9 mouse cellular contexts compared by ENCODE assay signal in the genomic region with DNA sequence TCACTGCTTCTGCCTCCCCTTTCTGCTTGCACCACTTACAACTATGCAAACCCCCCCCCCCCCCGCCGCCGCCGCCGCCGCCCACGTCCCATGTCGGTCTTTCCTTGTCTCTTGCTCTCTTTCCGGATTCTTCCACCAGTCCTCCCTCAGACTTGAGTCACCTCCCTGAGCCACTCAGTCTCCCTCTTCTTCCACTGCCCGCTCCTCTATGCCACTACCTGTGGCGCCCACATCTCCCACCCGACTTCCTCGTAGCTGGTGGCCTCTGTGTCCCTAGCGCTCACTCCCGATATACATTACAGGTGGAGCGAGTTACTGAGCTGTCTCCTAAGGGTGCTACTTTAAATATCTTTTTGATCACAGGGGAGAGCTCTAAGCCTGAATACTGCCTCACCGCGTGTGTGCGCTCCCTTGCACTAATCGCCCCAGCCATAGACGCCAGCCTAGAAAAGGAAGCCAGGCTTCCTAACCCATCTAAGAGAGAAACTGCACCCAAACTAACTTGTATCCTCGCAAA. TPM values are rescaled to one million over a fixed set of nuclear protein-coding genes. Genes with fewer than 3 reads are reported as not detected.
DNase-seq lines count a peak whose midpoint lies in the region; ATAC-seq and TF ChIP-seq lines count a peak whose summit lies in the region.
"Had no signal": no experiment of that assay in that cellular context is flagged by ENCODE, and none has a peak within 500 bp of the region (broad histone marks: within the 10 kb centered on the region; RNA-seq: fewer than 3 reads in every experiment).

No protein-coding gene starts in this region.

- peak overlapping the region; percentile 49 for H3K4me3 ChIP-seq in heart, embryonic 10.5 days
- H3K4me3 ChIP-seq in limb, embryonic 11.5 days (ENCODE audit: low read depth, low read length) = peak overlapping the region; percentile 14
- peak overlapping the region; percentile 38 for H3K4me3 ChIP-seq in olfactory bulb, adult 2 months (ENCODE audit: insufficient read depth, low read depth, low read length)

- TF ChIP-seq POLR2A in olfactory bulb, adult 2 months (IDR thresholded peaks at IDR 0.05; ENCODE audit: insufficient read depth, low read depth, low read length) = no peak

- ATAC-seq in limb, embryonic 11.5 days (ENCODE audit: insufficient number of reproducible peaks, low FRiP score, low TSS enrichment, low read depth) = no peak
- ATAC-seq: Patski had no signal

- peaks cover 76% of the 10 kb centered on the region for H3K27me3 ChIP-seq in heart, embryonic 10.5 days (ENCODE audit: insufficient read depth, poor library complexity, severe bottlenecking)
- peaks cover 42% of the 10 kb centered on the region for H3K27me3 ChIP-seq in limb, embryonic 11.5 days (ENCODE audit: control insufficient read depth, insufficient read depth, low read length)
- H3K27me3 ChIP-seq: Patski had no signal

- WGBS in heart, embryonic 10.5 days = under 1% methylated on average over 16 of the region's 22 CpGs
- WGBS in limb, embryonic 11.5 days = under 1% methylated on average over 20 of the region's 22 CpGs
- 6% methylated on average over 18 of the region's 22 CpGs for WGBS in olfactory bulb, adult 2 months

- no peaks in the 10 kb centered on the region for H3K36me3 ChIP-seq in heart, embryonic 10.5 days
- no peaks in the 10 kb centered on the region for H3K36me3 ChIP-seq in limb, embryonic 11.5 days (ENCODE audit: control insufficient read depth, insufficient read depth, low read length)

- no peak overlapping the region for H3K27ac ChIP-seq in heart, embryonic 10.5 days
- H3K27ac ChIP-seq in limb, embryonic 11.5 days (replicated peaks; ENCODE audit: low read depth, low read length) = no peak overlapping the region
- no peak overlapping the region for H3K27ac ChIP-seq in olfactory bulb, adult 2 months (ENCODE audit: insufficient read depth, low read depth, low read length)

- DNase-seq in heart, embryonic 10.5 days (ENCODE audit: low spot score) = no peak
- no peak for DNase-seq in heart, postnatal 4 days
- DNase-seq in thymus, postnatal 4 days = peak; percentile 17
- no peak for DNase-seq in thymus, adult 18-20 months
- peak; percentile 45 for DNase-seq in limb, embryonic 11.5 days (ENCODE audit: low spot score)
- DNase-seq in urinary bladder, postnatal 25 days (ENCODE audit: low spot score) = no peak
- DNase-seq in adrenal gland, adult 2 months = no peak

- H3K4me1 ChIP-seq in heart, embryonic 10.5 days = peaks cover 33% of the 10 kb centered on the region
- peaks cover 8% of the 10 kb centered on the region for H3K4me1 ChIP-seq in limb, embryonic 11.5 days (ENCODE audit: control insufficient read depth, insufficient read depth, low read length)
- H3K4me1 ChIP-seq in olfactory bulb, adult 2 months (ENCODE audit: control insufficient read depth, insufficient read depth, low read length) = peaks cover 2% of the 10 kb centered on the region; the same call in 1 of the 2 replicates

- H3K9ac ChIP-seq in limb, embryonic 11.5 days (ENCODE audit: low read length) = no peak overlapping the region

- TF ChIP-seq CTCF in olfactory bulb, adult 2 months (IDR thresholded peaks at IDR 0.05; ENCODE audit: insufficient read depth, low read depth, low read length) = no peak

- H3K4me2 ChIP-seq in limb, embryonic 11.5 days (ENCODE audit: low read depth, severe bottlenecking) = peak overlapping the region; percentile 41

- no peaks in the 10 kb centered on the region for H3K9me3 ChIP-seq in heart, embryonic 10.5 days
- no peaks in the 10 kb centered on the region for H3K9me3 ChIP-seq in limb, embryonic 11.5 days (ENCODE audit: control insufficient read depth, low read length)

RNA-seq across cellular contexts. Expression of gene Supt3, which starts 38.8 kb away (rescaled TPM):
- polyA plus RNA-seq in heart, embryonic 10.5 days (2016; fragmentation: Nextera tagmentation; extraction: Ambion mirVana) = 19.8 and 23.1 TPM in 2 replicates
- 10 to 100 TPM; 17.6 to 19.2 TPM for total RNA-seq in heart, postnatal 4 days (2021)
- 25.5 and 27.0 TPM in 2 replicates for polyA plus RNA-seq in limb, embryonic 11.5 days (2014; fragmentation: Nextera tagmentation; extraction: Ambion mirVana)
- polyA plus RNA-seq in olfactory bulb, adult 2 months (2012; ENCODE audit: insufficient read depth, insufficient read length, low replicate concordance, missing spikeins) = not detected in 2 replicates
- 10 to 100 TPM; 21.3 to 30.1 TPM for total RNA-seq in adrenal gland, adult 2 months (2021)
- 6.4 and 7.6 TPM in 2 replicates for polyA plus RNA-seq in adrenal gland, adult 2 months (2012; rRNA removed)

Comparison
In these comparisons a context has a peak if more than half of its experiments do, and no peak if none do; other contexts are left out.
1. DNase-seq: peak in thymus, postnatal 4 days (single experiment) and limb, embryonic 11.5 days (single experiment); none in heart, embryonic 10.5 days (single experiment), heart, postnatal 4 days (single experiment), thymus, adult 18-20 months (0 of 2), urinary bladder, postnatal 25 days (single experiment) and adrenal gland, adult 2 months (single experiment).
2. Peak in every context shown above with its lines, with median percentiles within 50 percentile points of each other: H3K4me3 ChIP-seq.